Mouse (Mus musculus) left cerebral cortex, postnatal 14 days (tissue): ENCODE data around the gene Tmcc3. TPM values are rescaled to one million over a fixed set of nuclear protein-coding genes. Genes with fewer than 3 reads are reported as not detected.
A peak's percentile ranks its signal among the peaks of the same experiment; 100 is the strongest.

Source experiments
- DNase-seq, 2 experiments: peaks; one replicate each; pipeline ENCODE4 v3.0.0; 2021 to 2022; ENCODE audit warnings: low spot score in 2 of 2, mixed read lengths in 1 of 2
- intact Hi-C: fragments of 180-260 bp; cut with DNase I; formaldehyde crosslinking; loops from one replicate; pipeline ENCODE4 v1.15.1; 2025
- total RNA-seq, 2 experiments: library from RNA; stranded (reverse); gene quantifications; 2 replicates each; pipeline ENCODE4 v1.2.3; 2021

The Tmcc3 gene
- total RNA-seq, 2 experiments from 2014 or later: 18.5 to 22.5 TPM

DNA sequence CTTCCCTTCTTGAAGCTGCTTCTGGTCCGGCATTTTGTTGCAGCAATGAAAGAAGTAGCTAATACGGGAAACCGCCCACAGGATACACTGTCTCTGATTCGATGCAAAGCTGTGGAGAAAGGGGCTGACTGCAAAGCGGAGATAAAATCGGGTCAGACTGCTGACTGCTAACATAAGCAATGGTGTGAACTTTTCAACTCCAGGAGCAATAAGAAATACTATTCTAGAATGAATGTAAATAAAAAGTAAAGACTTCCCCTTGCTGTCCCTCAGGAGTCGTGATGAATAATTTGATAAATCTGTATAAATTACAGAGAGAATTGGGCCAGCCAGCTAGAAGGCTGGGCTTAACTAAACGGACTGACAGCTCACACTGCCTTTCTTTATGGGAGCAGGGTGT, 139.0 kb downstream of the Tmcc3 start:
- no peak for DNase-seq
- intact Hi-C loops: no loop called here

GRCm38 (mm10) chr10:94457454-94457853, 145.7 kb downstream of the Tmcc3 start:
- intact Hi-C loops: no loop called here
- no peak for DNase-seq

DNA sequence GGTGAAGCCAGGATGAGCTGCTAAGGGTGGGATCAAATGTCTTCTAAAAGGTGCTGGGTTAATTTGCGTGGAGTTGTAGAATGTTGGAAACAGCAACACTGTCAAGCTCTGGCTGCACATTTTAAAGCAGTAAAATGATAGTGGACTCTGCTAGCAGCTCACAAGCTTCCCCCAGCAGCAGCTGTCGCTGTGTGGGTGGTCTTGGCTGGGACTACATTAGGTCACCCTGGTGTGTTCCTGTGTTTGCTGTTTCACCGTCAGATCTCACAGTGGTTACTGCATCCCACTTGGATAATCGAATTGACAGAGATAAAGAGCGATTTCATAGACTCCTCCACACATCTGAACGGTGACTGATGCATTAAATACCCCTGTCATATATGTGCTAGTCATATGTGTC, 146.9 kb downstream of the Tmcc3 start:
- DNase-seq: peak in 1 of 2 experiments; percentile 14
- intact Hi-C loops: no loop called here

DNA sequence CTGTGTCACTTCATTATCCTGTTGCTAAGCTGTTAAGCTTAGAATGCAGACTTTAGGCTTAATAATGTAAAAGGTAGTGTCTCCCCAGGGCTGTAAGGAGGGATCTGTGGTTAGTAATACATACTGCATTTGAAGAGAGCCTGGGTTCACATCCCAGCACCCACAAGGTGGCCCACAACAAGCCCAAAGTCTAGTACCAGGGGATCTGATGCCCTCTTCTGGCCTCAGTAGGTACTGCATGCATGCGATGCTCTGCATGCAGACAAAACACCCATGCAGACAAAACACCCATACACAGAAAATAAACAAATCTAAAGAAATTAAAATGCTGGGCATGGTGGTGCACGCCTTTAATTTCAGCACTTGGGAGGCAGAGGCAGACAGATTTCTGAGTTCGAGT, 149.6 kb downstream of the Tmcc3 start:
- intact Hi-C loops: loop anchor here (5.0 kb wide), 1 partner anchor 51 kb away; no protein-coding TSS in a partner anchor
- no peak for DNase-seq

DNA sequence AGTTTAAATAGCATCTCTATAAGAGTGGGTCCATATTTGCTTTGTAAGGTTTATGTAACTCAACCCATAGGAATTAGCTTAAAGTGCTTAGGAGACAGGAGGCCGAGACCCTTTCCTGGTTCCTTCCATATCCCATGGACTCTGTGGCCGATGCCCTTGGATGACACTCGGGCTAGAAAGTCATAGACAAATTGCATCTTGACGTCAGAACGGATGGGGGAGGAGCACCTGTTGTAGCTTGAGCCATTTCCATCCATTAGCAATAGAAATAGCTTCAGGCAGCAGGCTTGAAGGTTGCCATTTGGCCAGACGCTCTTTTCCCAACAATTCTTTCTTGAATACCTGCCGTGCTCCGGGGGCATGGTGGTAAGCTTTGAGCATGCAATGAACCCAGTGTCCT, 150.1 kb downstream of the Tmcc3 start:
- DNase-seq: no peak
- intact Hi-C loops: loop anchor here (5.0 kb wide), 1 partner anchor 50 kb away; no protein-coding TSS in a partner anchor

GRCm38 (mm10) chr10:94462386-94463064, 150.8 kb downstream of the Tmcc3 start:
- intact Hi-C loops: loop anchor here (5.0 kb wide), 1 partner anchor 50 kb away; no protein-coding TSS in a partner anchor
- peak in 1 of 2 experiments; percentile 17 for DNase-seq

DNA sequence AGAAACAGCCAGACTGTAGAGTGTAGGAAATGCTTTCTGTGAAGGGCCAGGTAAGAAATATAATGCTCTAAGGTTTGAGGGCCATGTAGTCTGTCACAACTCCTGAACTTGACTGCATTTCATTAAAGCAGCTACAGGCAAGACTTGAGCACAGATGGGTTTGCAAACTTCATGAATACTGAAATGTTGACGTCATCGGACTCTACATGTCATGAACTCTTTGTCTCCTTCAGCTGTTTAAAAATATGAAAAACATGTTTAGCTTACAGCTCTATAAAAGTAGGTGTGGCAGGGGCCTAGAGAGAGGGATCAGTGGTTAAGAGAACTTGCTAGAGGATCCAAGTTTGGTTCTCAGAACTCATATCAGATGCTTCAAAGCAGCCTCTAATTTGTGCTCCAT, 151.7 kb downstream of the Tmcc3 start:
- DNase-seq: no peak

DNA sequence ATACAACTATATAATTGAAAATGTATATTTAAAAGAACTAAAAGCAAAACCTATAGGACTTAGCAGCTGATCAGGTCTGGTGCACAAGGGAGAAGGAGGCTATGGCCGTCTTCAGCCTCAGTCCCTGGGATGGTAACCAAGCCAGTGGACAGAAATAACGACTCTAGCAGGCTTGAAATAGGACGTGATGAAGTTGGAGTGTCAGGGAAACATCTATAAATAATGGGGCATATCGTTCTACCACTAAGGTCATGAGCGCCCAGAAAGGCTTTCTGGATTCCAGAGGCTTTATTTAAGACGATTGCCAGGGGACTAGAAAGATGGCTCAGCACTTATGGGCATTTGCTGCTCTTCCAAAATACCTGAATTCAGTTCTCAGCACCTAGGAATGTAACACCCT, 153.9 kb downstream of the Tmcc3 start:
- intact Hi-C loops: no loop called here
- no peak for DNase-seq

More for the DNA sequence above, 151.7 kb downstream of the Tmcc3 start:
- intact Hi-C loops: loop anchor here (5.0 kb wide), 1 partner anchor 49 kb away; no protein-coding TSS in a partner anchor

DNA sequence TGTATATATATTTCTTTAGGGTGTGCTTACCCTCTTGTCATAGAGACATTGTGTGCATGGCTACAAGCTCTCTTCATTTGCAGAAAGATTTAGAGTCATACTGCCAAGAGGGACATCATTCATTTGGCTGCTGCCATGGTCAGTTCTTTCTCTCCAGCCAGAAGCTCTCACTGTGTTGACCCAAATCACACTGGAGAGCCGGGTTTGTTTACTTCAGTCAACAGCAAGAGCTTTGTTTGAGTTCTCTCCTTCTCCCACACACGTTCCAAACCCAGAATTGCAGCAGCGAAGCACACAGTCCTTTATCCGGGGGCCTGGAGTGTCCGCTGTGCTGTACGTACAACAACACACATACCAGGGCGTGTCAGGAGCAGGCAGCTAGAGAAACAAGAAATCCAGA, 154.6 kb downstream of the Tmcc3 start:
- peak; percentile 10 to 41 for DNase-seq
- intact Hi-C loops: no loop called here

- no peak for DNase-seq
Measured at GRCm38 (mm10) chr10:94471487-94471886, 159.7 kb downstream of the Tmcc3 start.

DNA sequence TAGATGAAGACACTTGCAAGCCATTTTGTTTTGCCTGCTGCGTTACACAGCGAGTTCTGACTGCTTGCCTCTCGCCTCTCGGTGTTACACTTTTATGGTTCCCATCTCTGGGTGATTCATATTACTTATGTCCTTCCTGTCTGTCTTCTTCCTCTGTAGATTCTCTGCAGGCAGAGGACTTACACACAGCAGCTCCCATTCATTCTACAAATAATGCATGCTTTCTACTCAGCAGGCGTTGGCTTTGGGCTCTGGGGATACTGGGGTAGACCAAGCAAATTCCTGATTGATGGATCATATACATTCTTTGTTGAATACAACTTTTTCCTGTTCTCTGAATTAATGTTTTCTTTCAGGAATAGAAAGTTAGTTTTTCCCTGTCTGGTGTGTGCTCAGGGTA, 161.8 kb downstream of the Tmcc3 start:
- intact Hi-C loops: no loop called here
- no peak for DNase-seq

More at GRCm38 (mm10) chr10:94471487-94471886, 159.7 kb downstream of the Tmcc3 start:
- intact Hi-C loops: no loop called here

DNA sequence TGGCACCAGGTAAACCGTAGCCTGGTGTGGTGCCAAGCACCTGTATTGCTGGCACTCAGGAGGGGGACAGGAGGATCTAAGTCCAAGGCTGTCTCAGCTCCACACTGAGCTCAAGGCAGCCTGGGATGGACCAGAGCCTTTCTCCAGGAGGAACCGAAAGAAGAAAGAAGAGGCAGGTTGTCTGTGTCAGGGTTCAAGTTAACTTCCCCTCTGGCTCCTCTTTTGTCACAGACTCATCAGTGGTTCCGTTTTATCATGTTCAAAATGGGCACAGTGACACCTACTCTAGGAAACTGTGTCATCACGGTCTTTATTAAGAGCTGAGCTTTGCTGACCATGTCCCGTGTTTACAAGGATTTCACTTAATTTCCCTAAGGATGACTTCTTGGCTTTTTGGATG, 162.4 kb downstream of the Tmcc3 start:
- no peak for DNase-seq
- intact Hi-C loops: no loop called here

DNA sequence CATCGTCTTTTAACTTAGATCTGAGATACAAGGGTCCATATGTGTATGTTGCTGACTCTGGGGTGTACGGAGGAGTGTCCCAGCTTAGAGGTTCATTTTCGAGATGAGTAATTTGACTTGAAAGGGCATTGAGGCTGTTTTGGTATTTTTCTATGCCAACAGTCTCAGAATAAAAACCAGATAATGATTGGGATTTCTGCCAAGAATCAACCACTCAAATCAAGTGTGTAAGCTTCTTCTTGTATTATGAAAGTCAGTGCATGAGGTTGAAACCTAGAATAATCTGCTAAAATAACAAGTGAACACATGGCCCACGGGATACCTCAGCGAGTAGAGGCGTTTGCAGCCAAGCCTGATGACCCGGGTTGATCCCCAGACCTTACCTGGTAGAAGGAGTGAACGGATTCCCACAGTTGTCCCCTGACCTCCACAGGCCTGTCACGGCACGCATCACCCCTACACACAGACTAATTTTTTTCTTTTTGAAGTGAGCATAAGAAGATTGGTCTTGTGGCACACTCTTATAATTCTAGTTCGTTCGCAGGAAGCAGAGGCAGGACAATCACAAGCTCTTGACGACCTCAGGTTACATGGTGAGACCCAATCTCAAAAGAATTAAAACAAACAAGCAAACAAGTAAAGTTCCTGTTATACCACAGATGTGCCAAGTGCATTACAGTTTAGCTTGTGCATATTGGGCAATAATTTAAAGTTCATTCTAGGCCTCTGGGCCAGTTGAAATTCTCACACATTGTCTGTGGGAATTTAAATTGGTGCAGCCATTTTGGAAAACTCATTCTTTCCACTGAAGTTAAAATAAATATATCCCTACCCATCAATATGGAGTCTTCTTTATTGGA, 165.8 kb downstream of the Tmcc3 start:
- intact Hi-C loops: no loop called here
- no peak for DNase-seq

DNA sequence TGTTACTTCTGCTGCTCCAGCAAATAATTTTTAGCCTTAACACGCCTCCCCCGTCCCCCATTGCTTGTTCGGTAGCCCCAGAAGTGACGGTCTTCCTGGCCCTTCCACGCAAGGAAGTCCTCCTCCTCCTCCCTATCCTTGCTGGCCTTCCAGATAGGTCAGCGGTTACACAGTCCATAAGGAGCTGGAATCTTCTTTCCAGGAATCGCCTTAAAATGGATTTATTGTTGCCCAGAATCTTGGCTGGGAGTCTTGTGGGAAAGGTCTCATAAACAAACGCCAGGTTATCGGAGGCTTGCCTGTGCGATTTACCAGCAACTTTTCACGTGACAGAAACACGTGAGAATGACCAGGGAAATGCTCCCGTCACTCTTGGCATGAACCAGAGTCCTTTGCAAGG, 167.9 kb downstream of the Tmcc3 start:
- no peak for DNase-seq
- intact Hi-C loops: no loop called here

- DNase-seq: peak; percentile 60 to 63
- intact Hi-C loops: no loop called here
Measured at GRCm38 (mm10) chr10:94480380-94481101, 168.8 kb downstream of the Tmcc3 start.

GRCm38 (mm10) chr10:94481613-94482012, 169.9 kb downstream of the Tmcc3 start:
- intact Hi-C loops: no loop called here
- no peak for DNase-seq

DNA sequence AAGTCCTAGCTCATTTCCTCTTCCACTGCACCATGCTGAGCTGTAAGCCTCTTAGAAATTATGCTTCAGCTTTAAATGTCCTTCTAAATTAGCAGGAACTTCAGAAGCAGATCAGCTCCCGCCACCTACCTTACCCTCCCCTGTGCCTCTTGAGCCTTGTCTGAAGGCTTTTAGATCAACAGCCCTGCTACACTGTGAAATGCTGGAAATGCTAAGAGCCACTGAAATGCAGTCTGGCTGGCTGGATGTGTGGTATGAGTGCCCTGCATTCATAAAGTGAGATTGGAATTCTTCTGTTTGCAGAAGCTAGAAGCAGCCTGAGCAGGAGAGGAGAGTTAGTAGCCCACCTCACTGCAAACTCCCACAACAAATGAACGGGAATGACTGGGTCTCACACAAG, 174.4 kb downstream of the Tmcc3 start:
- DNase-seq: no peak
- intact Hi-C loops: no loop called here

DNA sequence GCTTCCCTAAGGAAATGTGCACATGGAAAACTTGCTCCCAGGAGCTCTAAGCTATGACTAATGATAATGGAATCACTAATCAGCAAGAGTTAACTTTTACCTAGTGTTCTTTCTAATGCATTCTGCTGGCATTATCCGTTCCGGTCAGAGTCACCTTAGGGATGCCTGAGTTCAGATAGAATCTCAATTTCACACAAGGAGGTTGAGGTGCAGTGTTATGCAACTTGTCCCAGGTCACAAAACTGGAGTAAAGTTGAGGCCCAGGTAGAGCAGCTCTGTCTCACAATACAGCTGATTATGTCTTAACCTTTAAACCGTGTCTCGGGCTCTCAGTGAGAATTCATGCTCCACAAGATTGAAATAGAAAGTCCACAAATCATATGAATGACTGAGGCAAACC, 177.8 kb downstream of the Tmcc3 start:
- intact Hi-C loops: no loop called here
- no peak for DNase-seq

- no peak for DNase-seq
- intact Hi-C loops: no loop called here
Measured at GRCm38 (mm10) chr10:94491006-94491405, 179.3 kb downstream of the Tmcc3 start.

DNA sequence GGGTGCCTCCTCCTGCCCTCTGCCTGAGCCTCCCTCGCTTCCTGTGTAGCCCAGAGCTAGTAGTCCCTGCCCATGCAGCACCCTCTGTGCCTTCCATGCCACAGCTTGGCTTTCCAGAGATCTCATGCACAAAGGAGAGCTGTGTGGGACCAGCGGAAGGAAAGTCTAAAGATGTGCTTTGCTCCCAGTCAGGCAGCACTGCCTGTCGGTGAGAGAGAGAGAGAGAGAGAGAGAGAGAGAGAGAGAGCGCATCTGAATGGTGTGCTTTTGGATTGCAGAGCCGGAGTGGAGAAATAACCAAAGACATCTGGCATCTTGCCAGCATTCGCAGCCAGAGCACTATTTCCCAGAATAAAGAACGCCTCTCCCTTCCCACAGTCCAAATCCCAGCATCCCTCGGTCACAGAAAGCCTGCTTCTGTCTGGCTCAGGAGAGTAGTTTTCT, 182.7 kb downstream of the Tmcc3 start:
- intact Hi-C loops: no loop called here
- peak; percentile 76 to 81 for DNase-seq
